Mouse (Mus musculus): ENCODE measurements around the gene Zfp646. TPM values are rescaled to one million over a fixed set of nuclear protein-coding genes. Genes with fewer than 3 reads are reported as not detected.

Zfp646 gene
- total RNA-seq (2023; ENCODE audit: inconsistent age): 96.4 to 104 TPM (median 100 TPM) in 4 replicates

GRCm38 (mm10) chr7:127876041-127876466 is at the start of gene Zfp646:
TSS of gene Zfp646 (plus strand) at chr7:127876221.

GRCm38 (mm10) chr7:127876467-127877348 is 687 bp downstream of the Zfp646 start, which contains the start of gene Zfp668:
TSS of gene Zfp668 (minus strand) at chr7:127876828.

GRCm38 (mm10) chr7:127890798-127891197 is 14.8 kb downstream of the Zfp646 start, which contains the start of gene Prss53:
TSS of gene Prss53 (minus strand) at chr7:127890970.

GRCm38 (mm10) chr7:127895442-127895841 is 19.4 kb downstream of the Zfp646 start, which contains the start of the genes Gm21974 and Vkorc1:
TSS of gene Gm21974 (minus strand) at chr7:127895454.
TSS of gene Vkorc1 (minus strand) at chr7:127895617.

GRCm38 (mm10) chr7:127903971-127904796 is 28.2 kb downstream of the Zfp646 start, which contains the start of gene Bckdk:
TSS of gene Bckdk (plus strand) at chr7:127904082.

GRCm38 (mm10) chr7:127912190-127912871 is 36.3 kb downstream of the Zfp646 start, which contains the start of gene Kat8:
TSS of gene Kat8 (plus strand) at chr7:127912516.

GRCm38 (mm10) chr7:127929923-127930322 is 53.9 kb downstream of the Zfp646 start, which contains the start of gene Prss8:
TSS of gene Prss8 (minus strand) at chr7:127930104.

Other genes starting within 250 kb of the Zfp646 start
- 43.3 to 65.2 TPM (median 58.3 TPM) in 4 replicates for gene Bcl7c, start 167.3 kb upstream of the Zfp646 start, total RNA-seq (2023; ENCODE audit: inconsistent age)
- not detected in 4 replicates for gene Ctf1, start 163.5 kb upstream of the Zfp646 start, total RNA-seq (2023; ENCODE audit: inconsistent age)
- not detected in 4 replicates for gene Ctf2, start 144.1 kb upstream of the Zfp646 start, total RNA-seq (2023; ENCODE audit: inconsistent age)
- 17.0 to 19.0 TPM (median 17.8 TPM) in 4 replicates for gene Fbxl19, start 131.7 kb upstream of the Zfp646 start, total RNA-seq (2023; ENCODE audit: inconsistent age)
- 32.3 to 37.7 TPM (median 35.3 TPM) in 4 replicates for gene Orai3, start 106.4 kb upstream of the Zfp646 start, total RNA-seq (2023; ENCODE audit: inconsistent age)
- 73.8 to 89.8 TPM (median 79.6 TPM) in 4 replicates for gene Setd1a, start 99.6 kb upstream of the Zfp646 start, total RNA-seq (2023; ENCODE audit: inconsistent age)
- gene Gm49388, start 90.6 kb upstream of the Zfp646 start, total RNA-seq (2023; ENCODE audit: inconsistent age): 1.00 to 2.5 TPM (median 1.3 TPM) in 3 of 4 replicates, not detected in the other
- gene Hsd3b7, start 75.6 kb upstream of the Zfp646 start, total RNA-seq (2023; ENCODE audit: inconsistent age): 2.4 to 3.8 TPM (median 3.5 TPM) in 4 replicates
- 141 to 145 TPM (median 144 TPM) in 4 replicates for gene Stx4a, start 51.9 kb upstream of the Zfp646 start, total RNA-seq (2023; ENCODE audit: inconsistent age)
- not detected in 4 replicates for gene Stx1b, start 51.7 kb upstream of the Zfp646 start, total RNA-seq (2023; ENCODE audit: inconsistent age)
- gene Zfp668, start 607 bp downstream of the Zfp646 start, total RNA-seq (2023; ENCODE audit: inconsistent age): 10.2 to 19.0 TPM (median 14.3 TPM) in 4 replicates
- gene Prss53, start 14.7 kb downstream of the Zfp646 start, total RNA-seq (2023; ENCODE audit: inconsistent age): 0.30 to 0.78 TPM (median 0.46 TPM) in 4 replicates
- not detected in 4 replicates for gene Gm21974, start 19.2 kb downstream of the Zfp646 start, total RNA-seq (2023; ENCODE audit: inconsistent age)
- gene Vkorc1, start 19.4 kb downstream of the Zfp646 start, total RNA-seq (2023; ENCODE audit: inconsistent age): 13.7 to 16.1 TPM (median 14.6 TPM) in 4 replicates
- gene Bckdk, start 27.9 kb downstream of the Zfp646 start, total RNA-seq (2023; ENCODE audit: inconsistent age): 24.4 to 36.9 TPM (median 28.0 TPM) in 4 replicates
- gene Kat8, start 36.3 kb downstream of the Zfp646 start, total RNA-seq (2023; ENCODE audit: inconsistent age): 42.4 to 44.8 TPM (median 42.7 TPM) in 4 replicates
- not detected in 4 replicates for gene Prss8, start 53.9 kb downstream of the Zfp646 start, total RNA-seq (2023; ENCODE audit: inconsistent age)
- 2.5 to 4.6 TPM (median 3.6 TPM) in 4 replicates for gene Prss36, start 70.5 kb downstream of the Zfp646 start, total RNA-seq (2023; ENCODE audit: inconsistent age)
- gene Fus, start 91.2 kb downstream of the Zfp646 start, total RNA-seq (2023; ENCODE audit: inconsistent age): 714 to 860 TPM (median 834 TPM) in 4 replicates
- 25.0 to 31.2 TPM (median 27.9 TPM) in 4 replicates for gene Pycard, start 117.6 kb downstream of the Zfp646 start, total RNA-seq (2023; ENCODE audit: inconsistent age)
- gene Trim72, start 127.7 kb downstream of the Zfp646 start, total RNA-seq (2023; ENCODE audit: inconsistent age): 0.69 to 1.1 TPM (median 0.91 TPM) in 4 replicates
- gene Itgam, start 186.4 kb downstream of the Zfp646 start, total RNA-seq (2023; ENCODE audit: inconsistent age): 1.6 to 3.3 TPM (median 2.1 TPM) in 4 replicates
- gene Gm49368, start 186.5 kb downstream of the Zfp646 start, total RNA-seq (2023; ENCODE audit: inconsistent age): not detected in 4 replicates

Data from B cell, adult (primary cell).